Mouse (Mus musculus): ENCODE data around the gene Tcf25. TPM values are rescaled to one million over a fixed set of nuclear protein-coding genes. Genes with fewer than 3 reads are reported as not detected.

The Tcf25 gene
- total RNA-seq, 2 experiments from 2014 or later: 134 to 140 TPM

DNA sequence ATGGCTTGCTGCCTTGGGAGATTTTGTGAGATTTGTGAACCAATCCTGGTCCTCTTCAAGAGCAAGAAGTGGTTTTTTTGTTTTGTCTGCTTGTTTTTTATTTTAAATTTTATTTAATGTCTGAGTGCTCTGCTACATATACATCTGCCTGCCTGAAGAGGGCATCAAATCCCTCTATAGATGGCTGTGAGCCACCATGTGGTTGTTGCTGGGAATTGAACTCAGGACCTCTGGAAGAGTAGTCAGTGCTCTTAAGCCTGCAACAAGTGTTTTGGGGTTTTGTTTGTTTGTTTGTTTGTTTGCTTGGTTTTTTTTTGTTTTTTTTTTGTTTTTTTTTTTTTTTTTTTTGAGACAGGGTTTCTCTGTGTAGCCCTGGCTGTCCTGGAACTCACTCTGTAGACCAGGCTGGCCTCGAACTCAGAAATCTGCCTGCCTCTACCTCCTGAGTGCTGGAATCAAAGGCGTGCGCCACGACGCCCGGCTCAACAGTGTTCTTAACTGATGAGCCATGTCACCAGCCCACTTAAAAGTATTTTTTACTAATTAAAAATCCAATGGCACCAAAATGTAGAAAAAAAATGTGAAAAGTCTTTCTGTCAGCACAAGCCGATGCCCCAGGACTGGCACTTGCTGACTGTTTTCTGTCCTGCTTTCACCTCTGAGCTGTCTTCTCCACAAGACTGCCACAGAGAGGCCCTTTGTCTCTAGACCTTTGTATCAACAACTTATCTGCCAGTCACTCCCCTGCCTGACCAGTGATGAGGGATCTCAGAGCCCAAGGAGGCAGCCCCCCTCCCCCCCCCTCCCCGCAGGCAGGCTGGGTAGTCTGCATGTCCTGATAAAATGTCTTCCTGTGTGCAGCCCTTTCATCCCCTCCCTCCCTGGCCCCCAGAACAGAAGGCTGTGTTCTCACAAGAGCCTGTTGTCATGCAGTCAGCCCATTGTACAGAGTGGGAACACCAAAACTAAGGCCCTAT lies 42.7 kb downstream of the Tcf25 start:
- DNase-seq: no peak
- intact Hi-C loops (cut with DNase I): no loop called here
- Histone ChIP-seq H3K27ac (no peak overlapping the region), H3K4me3 (no peak overlapping the region)
- no peak for TF ChIP-seq CTCF (IDR thresholded peaks at IDR 0.05)

DNA sequence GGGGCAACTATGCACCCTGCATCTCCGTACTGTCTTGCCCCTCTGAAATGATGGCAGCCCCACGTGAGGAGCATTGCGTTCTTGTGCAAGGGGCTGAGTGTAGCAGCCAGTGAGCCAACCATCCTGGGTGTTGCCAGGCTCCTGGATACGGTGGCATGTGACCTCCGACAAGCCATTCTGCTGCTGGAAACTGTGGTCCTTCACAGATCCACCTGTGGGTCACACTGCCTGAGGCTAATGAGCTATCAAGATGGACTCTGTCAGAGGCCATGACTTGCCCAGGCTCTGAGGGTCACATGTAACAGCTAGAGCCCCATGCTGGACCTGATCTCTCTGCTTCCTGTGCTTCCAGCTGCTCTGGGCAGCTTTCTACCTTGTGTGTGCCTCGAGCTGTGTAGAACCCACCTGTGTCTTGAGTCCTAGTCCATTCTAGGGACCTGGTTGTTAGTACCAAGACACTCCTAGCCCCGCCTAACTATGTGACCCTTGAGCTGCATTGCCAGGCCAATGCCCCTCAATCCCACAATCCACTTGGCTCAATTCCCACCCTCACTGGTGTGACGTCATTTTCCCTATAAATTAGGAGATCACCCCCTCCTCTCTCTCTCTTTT lies 43.5 kb downstream of the Tcf25 start:
- intact Hi-C loops (cut with DNase I): no loop called here
- Histone ChIP-seq H3K4me3 (no peak overlapping the region), H3K27ac (no peak overlapping the region)
- no peak for TF ChIP-seq CTCF (IDR thresholded peaks at IDR 0.05)
- no peak for DNase-seq

DNA sequence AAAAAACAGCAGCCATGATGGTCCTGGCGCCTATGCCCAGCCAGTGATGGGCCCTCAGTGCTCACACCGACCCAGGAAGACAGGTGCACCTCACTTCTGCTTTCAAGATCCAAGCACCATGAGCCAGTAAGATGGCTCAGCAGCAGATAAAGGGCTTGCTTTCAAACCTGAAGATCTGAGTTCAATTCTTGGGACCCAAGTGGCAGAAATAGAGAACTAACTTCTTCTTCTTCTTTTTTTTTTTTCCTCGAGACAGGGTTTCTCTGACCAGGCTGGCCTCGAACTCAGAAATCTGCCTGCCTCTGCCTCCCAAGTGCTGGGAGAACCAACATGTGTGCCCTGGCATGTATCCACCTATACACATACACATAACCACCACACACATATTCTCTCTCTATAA lies 46.2 kb downstream of the Tcf25 start:
- intact Hi-C loops (cut with DNase I): loop anchor here (1.0 kb wide), 1 partner anchor 99 kb away; no protein-coding TSS in a partner anchor
- no peak for TF ChIP-seq CTCF (IDR thresholded peaks at IDR 0.05)

DNA sequence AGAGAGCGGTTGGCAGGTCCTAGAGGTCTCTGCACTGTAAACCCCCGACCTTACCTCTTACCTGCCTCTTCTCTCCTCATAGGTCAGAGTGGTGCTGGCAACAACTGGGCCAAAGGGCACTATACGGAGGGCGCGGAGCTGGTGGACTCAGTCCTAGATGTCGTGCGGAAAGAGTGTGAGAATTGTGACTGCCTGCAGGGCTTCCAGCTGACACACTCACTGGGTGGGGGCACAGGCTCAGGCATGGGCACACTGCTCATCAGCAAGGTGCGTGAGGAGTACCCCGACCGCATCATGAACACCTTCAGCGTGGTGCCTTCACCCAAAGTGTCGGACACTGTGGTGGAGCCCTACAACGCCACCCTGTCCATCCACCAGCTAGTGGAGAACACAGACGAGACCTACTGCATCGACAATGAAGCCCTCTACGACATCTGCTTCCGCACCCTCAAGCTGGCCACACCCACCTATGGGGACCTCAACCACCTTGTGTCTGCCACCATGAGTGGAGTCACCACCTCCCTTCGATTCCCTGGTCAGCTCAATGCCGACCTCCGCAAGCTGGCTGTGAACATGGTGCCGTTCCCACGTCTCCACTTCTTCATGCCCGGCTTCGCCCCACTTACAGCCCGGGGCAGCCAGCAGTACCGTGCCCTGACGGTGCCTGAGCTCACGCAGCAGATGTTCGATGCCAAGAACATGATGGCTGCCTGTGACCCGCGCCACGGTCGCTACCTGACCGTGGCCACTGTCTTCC lies 47.1 kb downstream of the Tcf25 start:
- TF ChIP-seq CTCF (IDR thresholded peaks at IDR 0.05): no peak
- H3K4me3 ChIP-seq: no peak overlapping the region
- H3K27ac ChIP-seq: no peak overlapping the region
- peak; percentile 10 for DNase-seq
- intact Hi-C loops (cut with DNase I): loop anchor here (1.0 kb wide), 1 partner anchor 100 kb away; no protein-coding TSS in a partner anchor

More for the DNA sequence above, 46.2 kb downstream of the Tcf25 start:
- Histone ChIP-seq H3K4me3 (no peak overlapping the region), H3K27ac (no peak overlapping the region)
- DNase-seq: no peak

DNA sequence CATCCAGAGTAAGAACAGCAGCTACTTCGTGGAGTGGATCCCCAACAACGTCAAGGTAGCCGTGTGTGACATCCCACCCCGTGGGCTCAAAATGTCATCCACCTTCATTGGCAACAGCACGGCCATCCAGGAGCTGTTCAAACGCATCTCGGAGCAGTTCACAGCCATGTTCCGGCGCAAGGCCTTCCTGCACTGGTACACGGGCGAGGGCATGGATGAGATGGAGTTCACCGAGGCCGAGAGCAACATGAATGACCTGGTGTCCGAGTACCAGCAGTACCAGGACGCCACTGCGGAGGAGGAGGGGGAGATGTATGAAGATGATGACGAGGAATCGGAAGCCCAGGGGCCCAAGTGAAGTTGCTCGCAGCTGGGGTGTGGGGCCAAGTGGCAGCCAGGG lies 47.8 kb downstream of the Tcf25 start:
- DNase-seq: peak; percentile 12
- intact Hi-C loops (cut with DNase I): no loop called here
- Histone ChIP-seq H3K27ac (no peak overlapping the region), H3K4me3 (no peak overlapping the region)
- no peak for TF ChIP-seq CTCF (IDR thresholded peaks at IDR 0.05)

DNA sequence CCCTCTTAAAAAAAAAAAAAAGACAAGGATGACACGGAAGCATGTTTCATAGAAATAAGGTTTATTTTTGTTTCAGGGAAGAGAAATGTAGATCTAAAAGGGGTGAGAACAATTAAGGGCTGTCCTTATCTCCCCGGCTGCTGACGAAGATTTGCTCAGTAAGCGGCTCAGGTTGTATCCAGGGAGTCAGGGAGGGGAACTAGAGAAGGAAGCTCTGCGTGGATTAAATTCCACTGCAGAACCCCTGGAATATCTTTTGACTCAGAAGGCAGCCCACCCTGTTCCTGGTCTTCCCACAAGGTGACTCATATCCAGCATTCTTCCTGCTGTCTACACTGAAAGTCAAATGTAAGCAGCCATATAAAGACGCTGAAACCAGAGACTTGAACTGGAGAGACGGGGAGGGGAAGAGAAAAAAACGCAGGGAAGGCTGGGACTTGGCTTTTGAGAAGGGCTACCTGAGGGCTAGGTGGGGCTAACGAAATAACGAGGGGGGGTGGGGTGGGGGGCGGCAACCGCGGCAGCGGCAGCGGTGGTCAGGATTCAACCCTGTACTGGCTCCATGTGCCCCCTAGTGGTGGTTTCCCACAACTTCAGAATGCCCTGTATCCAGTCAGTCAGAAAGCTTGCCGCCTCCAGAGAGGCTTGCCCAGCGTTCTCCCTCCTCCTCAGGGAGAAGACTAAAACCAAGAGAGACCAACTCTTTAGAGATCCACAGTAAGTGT lies 48.7 kb downstream of the Tcf25 start:
- intact Hi-C loops (cut with DNase I): no loop called here
- H3K27ac ChIP-seq: no peak overlapping the region
- peak overlapping the region; percentile 59 for H3K4me3 ChIP-seq

DNA sequence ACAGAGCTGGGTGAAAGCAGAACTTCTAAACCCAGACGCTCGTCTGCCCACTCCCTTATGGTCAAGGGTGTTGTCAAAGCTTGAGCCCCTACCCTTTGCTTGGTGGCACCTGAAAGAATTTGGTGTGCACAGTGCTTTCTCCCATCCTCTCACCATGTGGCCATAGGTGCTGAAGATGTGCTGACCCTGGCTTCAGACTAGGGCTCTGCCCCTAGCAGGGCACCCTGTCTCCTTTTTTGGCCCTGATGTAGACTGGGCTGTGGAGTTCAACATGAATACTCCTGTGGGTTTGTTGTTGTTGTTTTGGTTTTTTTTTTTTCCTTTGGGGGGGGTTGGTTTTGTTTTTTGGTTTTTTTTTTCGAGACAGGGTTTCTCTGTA lies 49.2 kb downstream of the Tcf25 start:
- Histone ChIP-seq H3K4me3 (no peak overlapping the region), H3K27ac (no peak overlapping the region)
- TF ChIP-seq CTCF (IDR thresholded peaks at IDR 0.05): no peak
- intact Hi-C loops (cut with DNase I): no loop called here
- no peak for DNase-seq

More for the DNA sequence above, 48.7 kb downstream of the Tcf25 start:
- peak; percentile 78 for TF ChIP-seq CTCF (IDR thresholded peaks at IDR 0.05)
- DNase-seq: peak; percentile 70

DNA sequence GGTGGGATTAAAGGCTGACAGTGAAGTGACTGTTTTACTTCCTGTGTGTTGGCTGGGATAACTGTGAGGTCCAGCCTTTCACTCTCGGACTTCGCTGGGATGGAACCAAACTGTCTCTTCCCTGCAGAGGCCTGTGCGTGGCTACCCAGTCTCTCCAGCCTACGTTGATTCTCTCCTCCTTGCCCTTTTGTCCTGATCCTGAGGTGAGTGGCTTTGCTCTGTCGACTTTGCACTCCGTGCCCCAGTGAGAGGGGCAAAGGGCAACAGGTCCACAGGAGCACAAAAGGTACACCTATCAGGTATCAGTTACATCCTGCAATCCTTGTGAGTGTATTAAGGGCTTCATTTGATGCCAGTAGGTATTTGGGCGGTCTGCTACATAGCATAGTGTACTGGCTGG lies 49.9 kb downstream of the Tcf25 start, which contains the start of gene Def8:
Gene Def8 (plus strand): TSS at position 87 of the 400 bp plus-strand sequence.
- peak within 1 kb of the TSS; percentile 59 for H3K4me3 ChIP-seq
- peak; percentile 3 for DNase-seq
- TF ChIP-seq CTCF (IDR thresholded peaks at IDR 0.05): no peak
- intact Hi-C loops (cut with DNase I): no loop called here
- no peak within 1 kb of the TSS for H3K27ac ChIP-seq

DNA sequence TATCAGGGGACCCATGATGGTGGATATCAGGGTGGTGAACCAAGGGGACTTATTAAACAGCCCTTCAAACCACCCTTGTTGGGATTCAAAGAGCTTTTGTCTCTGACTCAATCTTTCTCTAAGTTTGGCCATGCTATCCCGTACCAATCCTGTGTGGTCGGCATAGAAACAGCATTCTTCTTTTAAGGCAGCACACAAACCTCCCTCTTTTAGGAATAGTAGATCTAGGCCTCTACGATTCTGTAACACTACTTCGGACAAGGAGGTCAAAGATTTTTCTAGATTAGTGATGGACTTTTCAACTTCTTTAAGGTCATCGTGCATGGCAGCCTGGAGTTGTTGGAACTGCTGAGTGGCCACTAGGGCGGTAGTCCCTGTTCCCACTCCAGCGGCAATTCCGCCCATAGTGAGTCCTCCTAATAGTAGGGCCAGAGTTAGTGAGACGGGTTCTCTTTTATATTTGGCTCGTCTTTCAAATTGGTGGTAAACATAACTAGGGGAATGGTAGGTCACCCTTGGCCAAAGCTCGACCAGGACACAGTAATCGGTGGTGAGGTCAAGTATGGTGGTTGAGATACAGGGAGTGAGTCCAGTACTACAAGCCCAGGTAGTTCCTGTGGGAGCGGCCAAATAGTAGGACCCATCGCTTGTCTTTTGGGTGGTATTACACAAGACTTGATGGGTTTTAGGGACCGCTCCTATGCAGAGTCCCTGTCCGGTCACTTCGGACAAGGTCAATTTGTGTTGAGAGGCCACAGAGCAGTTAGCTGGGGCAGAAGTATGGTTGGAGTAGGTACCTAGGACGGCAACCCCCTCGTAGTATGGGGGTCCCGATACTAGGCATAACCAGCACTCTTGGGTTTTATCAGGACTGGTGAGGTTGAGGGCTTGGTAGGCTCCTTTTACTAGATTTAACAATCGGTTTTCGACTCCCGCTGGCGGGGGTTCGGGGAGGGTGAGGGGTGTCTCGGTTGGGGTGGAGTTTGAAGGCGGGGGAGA lies 53.3 kb downstream of the Tcf25 start:
- intact Hi-C loops (cut with DNase I): no loop called here
- H3K4me3 ChIP-seq: no peak overlapping the region
- no peak overlapping the region for H3K27ac ChIP-seq
- DNase-seq: peak; percentile 8
- no peak for TF ChIP-seq CTCF (IDR thresholded peaks at IDR 0.05)

DNA sequence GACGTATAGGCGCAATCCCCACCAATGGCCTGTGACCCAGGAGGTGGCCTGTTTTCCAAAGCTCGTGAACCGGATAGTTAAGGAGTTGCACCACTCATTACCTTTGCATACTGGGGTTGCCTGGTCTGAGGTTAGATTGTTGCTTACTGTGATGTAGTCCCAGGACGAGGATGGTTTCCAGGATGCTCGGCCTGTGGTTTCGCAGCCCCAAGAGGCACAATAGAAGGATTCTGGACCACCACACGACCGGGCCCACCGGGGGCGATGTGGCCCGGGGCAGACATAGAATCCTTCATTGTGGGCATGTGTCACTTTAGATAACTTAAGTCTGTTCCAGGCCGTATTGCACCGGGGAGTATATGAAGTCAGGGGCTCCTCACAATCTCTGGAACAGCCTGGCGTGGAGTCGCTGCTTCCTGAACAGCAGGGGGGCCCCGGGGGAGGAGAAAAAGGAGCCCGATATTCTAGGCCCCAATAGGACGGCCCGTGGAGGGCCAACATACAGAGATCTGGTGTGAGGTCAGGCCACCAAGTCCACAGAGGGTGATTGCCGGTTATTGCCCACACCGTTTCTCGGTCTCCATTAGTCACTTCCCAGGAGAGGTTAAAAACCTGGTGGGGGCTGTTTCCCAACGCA lies 54.2 kb downstream of the Tcf25 start:
- no peak overlapping the region for H3K27ac ChIP-seq
- intact Hi-C loops (cut with DNase I): no loop called here
- peak; percentile 4 for DNase-seq
- no peak for TF ChIP-seq CTCF (IDR thresholded peaks at IDR 0.05)
- H3K4me3 ChIP-seq: no peak overlapping the region
